Mouse (Mus musculus) v-Abl transformed pro-B cells (cell line): ENCODE results near the gene Dgat2.

ENCODE experiments used
- in situ Hi-C, 2 experiments: fragments of 400-800 bp; cut with MboI; formaldehyde crosslinking; loops; one replicate each; pipeline ENCODE4 v1.15.1; 2025; ENCODE audit not compliant: unreplicated experiment in 2 of 2

Gene Dgat2

GRCm38 (mm10) chr7:99106714-99107270 lies 75.7 kb downstream of the Dgat2 start:
- in situ Hi-C loops: loop anchor here (5.0 kb wide), 1 partner anchor 41 kb away; no protein-coding TSS in a partner anchor
